Mouse (Mus musculus) hematopoietic stem cell, adult 5-6 weeks (primary cell): ENCODE measurements around the gene Denr. TPM values are rescaled to one million over a fixed set of nuclear protein-coding genes. Genes with fewer than 3 reads are reported as not detected.

Source experiments
- ATAC-seq, 2 experiments: fragments of 125-278 bp in 1 of 2; replicated peaks in 1 of 2; 2 replicates each; pipeline ENCODE4 v1.8.0; 2016 to 2017; ENCODE audit warnings: inconsistent platforms in 2 of 2, mild to moderate bottlenecking in 2 of 2, moderate number of reproducible peaks in 2 of 2, low read depth in 1 of 2, moderate TSS enrichment in 1 of 2; ENCODE audit not compliant: low FRiP score in 2 of 2, poor library complexity in 2 of 2, severe bottlenecking in 2 of 2, insufficient read depth in 1 of 2, low TSS enrichment in 1 of 2
- total RNA-seq: library from RNA; stranded (forward); fragments of 172-1452, 232-1000 nt; gene quantifications from 2 replicates; pipeline ENCODE4 v1.2.3, GENCODE M21; 2017

Gene Denr
- total RNA-seq, 1 experiment from 2014 or later: 86.1 TPM

DNA sequence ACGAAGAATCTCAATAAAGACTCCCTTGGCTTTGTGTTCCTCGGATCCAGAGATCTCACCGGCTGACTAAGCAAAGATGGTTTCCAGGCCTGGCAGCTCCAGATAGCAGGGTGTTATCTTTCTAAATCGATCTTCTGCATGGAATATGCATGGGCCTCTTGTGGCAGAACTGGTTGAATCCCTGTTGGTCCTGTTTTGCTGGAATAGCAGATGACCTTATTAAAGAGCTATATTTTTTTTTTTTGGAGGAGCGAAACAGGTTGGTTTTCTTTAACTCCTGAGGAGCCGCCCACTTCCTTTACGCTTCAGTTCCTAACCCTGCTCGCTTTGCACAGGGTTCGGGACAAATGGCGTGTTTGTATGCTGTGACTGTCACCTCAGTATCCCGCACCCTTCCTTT, 10.6 kb upstream of the Denr start:
- no peak for ATAC-seq

DNA sequence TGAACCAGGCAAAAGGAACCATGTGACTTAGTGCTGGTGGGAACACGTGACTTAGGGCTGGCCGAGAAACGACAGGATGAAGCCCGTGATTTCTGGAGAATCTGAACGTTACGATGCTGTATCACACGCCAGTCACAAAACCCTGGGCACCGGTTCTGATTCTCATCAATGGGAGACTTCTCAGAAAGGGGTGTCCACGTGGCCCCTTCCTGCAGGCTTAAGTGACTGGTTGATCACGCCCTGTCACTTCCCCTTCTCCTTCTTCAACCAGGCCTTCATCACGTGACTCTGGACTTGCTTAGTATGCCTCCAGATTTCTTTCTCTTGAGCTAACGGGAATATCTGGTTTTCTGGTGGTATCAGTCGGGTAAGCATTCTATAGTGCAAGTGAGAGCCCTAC, 9.6 kb upstream of the Denr start:
- ATAC-seq: peak; percentile 51 to 68

GRCm38 (mm10) chr5:123904059-123904672, 2.8 kb upstream of the Denr start:
- ATAC-seq: no peak

DNA sequence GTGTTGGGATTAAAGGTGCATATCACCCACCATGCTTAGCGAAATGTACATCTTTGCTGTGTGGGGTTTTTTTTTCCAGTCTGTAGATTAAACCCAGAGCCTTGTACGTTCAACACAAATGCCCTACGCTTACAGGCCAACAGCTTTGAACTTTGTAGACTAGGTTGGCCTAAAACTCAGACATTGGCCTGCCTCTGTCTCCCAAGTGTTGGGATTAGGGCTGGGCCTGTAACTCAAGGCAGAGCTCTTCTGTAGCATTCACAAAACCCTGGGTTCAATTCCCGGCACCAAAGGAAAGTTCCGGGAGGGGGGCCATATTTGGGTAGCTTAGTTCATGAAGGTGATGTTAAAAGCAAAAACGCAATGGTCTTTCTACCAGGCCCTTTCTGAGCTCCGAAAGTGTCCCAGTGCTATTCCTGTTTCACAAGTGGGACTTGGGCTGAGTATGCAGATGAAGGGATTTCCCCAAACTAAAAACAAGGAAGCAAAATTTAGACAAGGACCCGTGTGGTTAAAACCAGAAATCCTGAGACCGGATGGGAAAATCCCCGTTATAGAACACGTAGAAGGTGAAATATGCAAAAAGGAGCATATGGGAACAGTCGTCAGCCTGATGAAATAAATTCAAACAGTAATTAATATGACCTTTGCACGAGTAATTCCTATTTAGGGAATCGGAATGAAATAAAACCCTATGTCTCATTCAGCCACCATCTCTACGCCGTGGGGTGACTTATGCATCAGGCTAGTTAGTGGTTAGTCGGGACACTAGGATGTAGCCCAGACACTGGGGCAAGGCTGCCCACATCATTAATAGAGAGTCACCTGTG, 614 bp upstream of the Denr start:
- no peak for ATAC-seq

DNA sequence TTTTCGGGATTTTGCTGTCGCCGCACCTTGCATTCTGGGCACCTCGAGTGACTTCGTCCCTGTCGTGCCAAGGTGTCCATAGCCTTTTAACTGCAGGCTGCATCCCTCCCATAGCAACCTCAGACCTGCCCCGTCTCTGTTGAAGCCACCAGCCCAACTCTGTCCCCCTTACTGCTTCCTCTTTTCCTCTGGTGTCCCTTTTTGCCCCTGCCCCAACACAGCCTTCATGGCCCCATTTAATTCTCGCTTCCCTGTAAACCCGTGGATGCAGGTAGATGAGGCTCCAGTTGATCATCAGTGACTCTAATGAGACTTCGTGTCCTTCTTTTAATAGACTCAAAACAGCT, 629 bp downstream of the Denr start:
- ATAC-seq: peak in 1 of 2 experiments; percentile 16; a peak in 1 of 4 replicates

DNA sequence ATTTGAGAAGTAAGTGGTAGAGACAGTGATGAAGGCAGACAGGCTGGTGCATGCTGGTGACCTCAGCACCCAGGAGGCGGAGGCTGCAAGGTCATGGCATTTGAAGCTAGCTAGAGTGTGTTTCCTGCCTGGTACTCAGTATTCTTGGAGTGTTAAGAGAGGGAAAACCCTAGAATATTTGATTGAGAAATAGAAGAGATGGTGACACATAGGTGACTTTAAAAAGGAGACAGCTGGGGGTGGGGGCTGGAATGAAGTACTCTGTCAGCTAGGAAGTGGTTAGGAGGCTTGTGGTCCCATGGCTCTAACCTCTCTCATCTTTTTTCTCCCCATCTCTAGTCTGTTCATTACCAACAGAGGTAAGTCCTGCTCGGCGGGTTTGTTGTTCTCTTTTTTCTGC, 7.9 kb downstream of the Denr start:
- ATAC-seq: peak; percentile 39 to 46; a peak in 2 of 4 replicates

DNA sequence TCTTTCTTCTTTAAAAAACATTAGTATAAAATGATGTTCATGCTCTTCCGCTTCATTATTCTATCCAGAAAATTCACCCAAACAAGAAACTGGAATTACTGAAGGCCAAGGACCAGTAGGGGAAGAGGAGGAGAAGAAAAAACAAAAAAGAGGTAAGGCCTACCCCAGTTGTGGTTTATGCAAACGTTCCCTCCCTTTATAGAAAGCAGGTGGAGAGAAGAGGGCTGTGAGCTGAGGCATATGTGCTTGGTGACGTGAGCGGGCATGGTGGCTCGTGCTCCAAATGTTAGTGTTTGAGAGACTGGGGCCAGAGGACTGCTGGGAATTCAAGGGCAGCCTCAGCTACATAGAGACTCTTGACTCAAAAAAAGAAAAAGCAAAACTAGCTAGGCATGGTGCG, 15.1 kb downstream of the Denr start:
- no peak for ATAC-seq

GRCm38 (mm10) chr5:123927118-123927517, 20.1 kb downstream of the Denr start, which contains the start of gene Gm43518:
TSS of gene Gm43518 (plus strand) at chr5:123927418.
- ATAC-seq: no peak

DNA sequence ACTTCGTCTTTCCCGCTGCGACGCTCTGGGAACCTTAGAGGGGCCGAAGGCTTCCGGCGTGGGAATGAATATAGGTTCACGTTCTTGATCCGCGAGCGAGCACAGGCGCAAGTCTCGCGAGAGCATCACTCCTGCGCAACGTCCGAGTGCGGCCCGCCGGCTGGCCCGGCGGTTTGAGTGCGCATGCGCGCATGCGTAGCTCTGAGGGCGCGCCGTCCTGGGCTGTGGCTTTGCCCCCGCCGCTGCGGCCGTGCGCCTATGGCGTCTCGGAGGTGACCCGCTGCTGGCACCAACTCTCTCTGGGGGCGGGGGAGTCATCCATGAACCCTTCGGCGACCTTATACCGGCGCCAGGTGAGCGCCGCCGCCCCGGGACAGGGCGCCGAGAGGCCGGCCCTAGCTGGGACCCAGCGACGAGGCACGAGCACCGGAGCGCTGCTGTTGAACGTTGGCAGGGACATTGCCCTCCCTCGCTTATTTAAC, 23.6 kb downstream of the Denr start, which contains the start of gene Ccdc62:
Gene Ccdc62, plus strand, starts transcription at position 172 of the 482 bp plus-strand sequence.
- peak; percentile 90 to 94 for ATAC-seq

DNA sequence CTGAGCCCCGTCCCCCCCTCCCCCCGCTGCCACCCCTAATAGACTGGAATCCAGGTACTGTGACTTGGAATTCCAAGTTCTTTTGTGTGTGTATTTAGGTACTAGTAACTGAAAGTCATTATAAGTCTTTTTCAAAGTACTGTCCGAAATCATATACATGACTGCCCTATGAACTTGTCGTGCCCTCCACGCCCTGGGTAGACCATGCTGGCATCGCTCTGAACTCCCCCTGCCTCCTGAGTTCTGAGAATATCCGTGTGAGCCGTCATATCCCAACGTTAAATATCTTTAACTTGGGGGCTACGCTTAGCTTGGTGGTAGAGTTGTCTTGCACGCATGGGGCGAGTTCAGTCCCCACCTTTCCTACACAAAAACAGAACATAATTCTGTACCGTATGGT, 24.2 kb downstream of the Denr start:
- no peak for ATAC-seq

DNA sequence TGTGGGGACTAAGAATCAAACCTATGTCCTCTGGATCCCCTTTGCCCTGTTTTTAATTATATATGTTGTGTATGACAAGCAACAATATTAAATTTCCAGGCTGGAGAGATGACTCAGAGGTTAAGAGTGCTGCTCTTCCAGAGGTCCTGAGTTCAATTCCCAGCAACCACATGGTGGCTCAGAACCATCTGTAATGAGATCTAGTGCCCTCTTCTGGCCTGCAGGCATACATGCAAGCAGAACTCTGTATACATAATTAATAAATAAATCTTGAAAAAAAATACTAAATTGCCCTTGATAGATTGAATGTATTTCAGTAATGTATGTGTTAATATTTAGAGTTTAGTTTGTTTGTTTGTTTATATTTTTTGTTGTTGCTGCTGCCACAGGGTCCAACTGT, 26.0 kb downstream of the Denr start:
- no peak for ATAC-seq

DNA sequence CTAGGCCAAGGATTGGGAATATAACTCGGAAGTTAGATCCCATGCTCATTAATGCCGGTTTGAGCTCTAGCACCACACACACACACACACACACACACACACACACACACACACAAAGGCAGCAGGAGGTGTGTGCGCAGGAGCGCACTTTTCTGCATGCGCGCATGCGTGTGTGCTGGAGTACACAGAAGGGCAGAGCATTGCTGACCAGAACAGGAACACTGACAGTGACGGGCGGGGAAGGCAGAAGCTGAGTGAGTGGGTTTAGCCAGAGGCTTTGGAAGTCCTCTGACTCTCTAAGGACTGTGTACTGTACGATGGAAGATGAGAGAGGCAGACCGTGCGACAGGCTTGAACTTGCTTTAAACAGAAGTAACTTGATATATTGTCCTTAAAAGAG, 26.6 kb downstream of the Denr start:
- no peak for ATAC-seq

DNA sequence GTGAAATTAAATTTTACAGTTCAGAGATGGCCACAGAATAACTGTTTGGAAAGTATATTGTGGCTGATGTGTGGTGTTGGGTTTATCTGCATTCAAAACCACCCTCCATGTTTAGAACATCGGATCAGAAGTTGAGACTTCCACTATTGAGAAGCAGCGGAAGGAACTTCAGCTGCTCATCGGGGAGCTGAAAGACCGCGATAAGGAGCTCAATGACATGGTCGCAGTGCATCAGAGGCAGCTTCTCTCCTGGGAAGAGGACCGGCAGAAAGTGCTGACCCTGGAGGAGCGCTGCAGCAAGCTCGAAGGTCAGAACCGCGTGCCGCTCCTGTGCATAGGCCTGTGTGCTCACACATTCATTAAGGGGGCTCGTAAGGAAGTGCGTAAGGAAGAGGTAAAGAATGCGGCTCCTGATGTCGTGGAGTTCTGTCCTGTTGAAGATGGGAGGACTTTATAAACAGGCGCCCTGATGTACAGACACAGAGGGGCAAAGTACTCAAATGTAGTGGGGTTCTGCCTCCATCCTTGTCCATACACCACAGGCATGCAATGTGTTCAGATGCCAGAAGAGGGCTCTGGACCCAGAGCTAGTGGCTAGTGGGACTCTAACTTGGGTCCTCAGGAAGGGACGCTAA, 27.1 kb downstream of the Denr start:
- peak in 1 of 2 experiments; percentile 32; a peak in 1 of 4 replicates for ATAC-seq

- no peak for ATAC-seq
Observed at GRCm38 (mm10) chr5:123935931-123936330, 29.0 kb downstream of the Denr start.

- ATAC-seq: peak in 1 of 2 experiments; percentile 56; a peak in 2 of 4 replicates
Observed at GRCm38 (mm10) chr5:123938479-123938878, 31.5 kb downstream of the Denr start.

DNA sequence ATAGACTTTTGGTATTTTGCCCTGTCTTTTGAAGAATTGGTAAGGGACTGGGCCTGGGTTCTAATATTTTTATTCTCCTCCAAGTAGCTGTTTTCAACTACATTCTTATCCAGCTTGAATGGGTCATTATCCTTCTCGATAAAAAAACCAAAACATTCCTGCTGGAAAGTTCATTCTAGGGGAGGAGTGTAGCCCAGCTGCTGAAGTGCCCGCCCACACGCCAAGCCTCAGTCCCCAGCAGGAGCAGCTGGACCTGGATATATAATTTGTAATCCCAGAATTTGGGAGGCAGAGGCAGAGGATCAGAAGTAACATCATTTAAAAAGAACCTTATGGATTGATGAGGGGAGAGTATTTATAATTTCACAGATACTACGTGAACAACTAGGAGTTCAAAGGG, 39.6 kb downstream of the Denr start:
- ATAC-seq: no peak

- ATAC-seq: 0 out of 4 replicates have a peak, but pooled peaks of 1 of the 2 experiments have one; percentile 45
Observed at GRCm38 (mm10) chr5:123947041-123947761, 40.2 kb downstream of the Denr start.
